Mouse (Mus musculus) CH12.LX (cell line): ENCODE data around the gene Rhpn2. TPM values are rescaled to one million over a fixed set of nuclear protein-coding genes. Genes with fewer than 3 reads are reported as not detected.

Experiments used
- DNase-seq: peaks from one replicate; pipeline ENCODE4 v3.0.0-alpha.2; 2013; ENCODE audit errors: extremely low read depth
- H3K27ac ChIP-seq: 2 replicates; pipeline ENCODE4 v1.5.1; 2012; ENCODE audit warnings: low read depth, mild to moderate bottlenecking, control low read depth, moderate library complexity; ENCODE audit not compliant: insufficient read depth
- H3K27me3 ChIP-seq: replicated peaks from 2 replicates; pipeline ENCODE3; 2012; ENCODE audit warnings: inconsistent platforms
- H3K36me3 ChIP-seq, 2 experiments: replicated peaks in 1 of 2; 2 replicates each; pipeline versions ENCODE3 to v1.6.1; 2012; ENCODE audit warnings: inconsistent platforms in 1 of 2, low read length in 1 of 2, mild to moderate bottlenecking in 1 of 2, mixed read lengths in 1 of 2, moderate library complexity in 1 of 2; ENCODE audit not compliant: control insufficient read depth in 1 of 2, insufficient read depth in 1 of 2
- H3K4me1 ChIP-seq, 2 experiments: 2 replicates each; pipeline ENCODE4 v1.6.1; 2012; ENCODE audit warnings: inconsistent platforms in 1 of 2, moderate library complexity in 1 of 2; ENCODE audit not compliant: insufficient read depth in 2 of 2, control insufficient read depth in 1 of 2
- H3K4me2 ChIP-seq: 2 replicates; pipeline ENCODE4 v1.6.1; 2012; ENCODE audit warnings: low read depth, mild to moderate bottlenecking, control low read depth; ENCODE audit not compliant: poor library complexity, insufficient read depth, severe bottlenecking
- H3K4me3 ChIP-seq, 3 experiments: fragments of 150-350 bp in 1 of 3; sonication (generic) in 1 of 3; replicated peaks in 1 of 3; 2 replicates each; pipeline versions ENCODE3 to v1.5.1; 2011 to 2012; ENCODE audit warnings: low read depth in 2 of 3, low read length in 2 of 3, mild to moderate bottlenecking in 2 of 3, moderate library complexity in 2 of 3, control low read depth in 1 of 3, improper control_type of control experiment in 1 of 3, inconsistent platforms in 1 of 3, mixed read lengths in 1 of 3; ENCODE audit not compliant: poor library complexity in 1 of 3
- H3K79me2 ChIP-seq: replicated peaks from 2 replicates; pipeline ENCODE4 v1.6.1; 2012; ENCODE audit warnings: mild to moderate bottlenecking, moderate library complexity; ENCODE audit not compliant: control insufficient read depth, poor library complexity, insufficient read depth, severe bottlenecking; ENCODE audit errors: extremely low read depth
- H3K9ac ChIP-seq: 2 replicates; pipeline ENCODE4 v1.6.1; 2012; ENCODE audit warnings: low read depth, mild to moderate bottlenecking, control low read depth, moderate library complexity; ENCODE audit not compliant: insufficient read depth
- H3K9me3 ChIP-seq: replicated peaks from 2 replicates; pipeline ENCODE3; 2012; ENCODE audit warnings: low read length, inconsistent platforms, mixed read lengths
- BHLHE40 ChIP-seq: IDR thresholded peaks from 2 replicates; pipeline ENCODE4 v1.6.1; 2011; ENCODE audit warnings: mild to moderate bottlenecking, low read depth, low read length, improper control_type of control experiment
- CHD1 ChIP-seq: IDR thresholded peaks from 2 replicates; pipeline ENCODE4 v1.6.1; 2012; ENCODE audit warnings: low read depth, low read length, improper control_type of control experiment, inconsistent platforms
- CHD2 ChIP-seq: IDR thresholded peaks from 2 replicates; pipeline ENCODE4 v1.6.1; 2011; ENCODE audit warnings: low read length, improper control_type of control experiment
- CTCF ChIP-seq, 2 experiments: IDR thresholded peaks in 1 of 2; conservative IDR thresholded peaks in 1 of 2; 2 replicates each; pipeline ENCODE4 v1.5.1; 2011 to 2012; ENCODE audit warnings: low read depth in 2 of 2, low read length in 2 of 2, improper control_type of control experiment in 1 of 2, inconsistent platforms in 1 of 2, mild to moderate bottlenecking in 1 of 2, moderate library complexity in 1 of 2
- ELF1 ChIP-seq: IDR thresholded peaks from 2 replicates; pipeline ENCODE4 v1.6.1; 2014; ENCODE audit warnings: low read depth, mild to moderate bottlenecking, inconsistent platforms, low read length, improper control_type of control experiment
- ETS1 ChIP-seq: conservative IDR thresholded peaks from 2 replicates; pipeline ENCODE4 v1.6.1; 2012; ENCODE audit warnings: low read depth, mild to moderate bottlenecking, inconsistent platforms, low read length, improper control_type of control experiment, moderate library complexity
- IRF4 ChIP-seq: IDR thresholded peaks from 2 replicates; pipeline ENCODE4 v1.6.1; 2014; ENCODE audit warnings: low read depth, mild to moderate bottlenecking, inconsistent platforms, low read length, improper control_type of control experiment
- JUN ChIP-seq: IDR thresholded peaks from 2 replicates; pipeline ENCODE4 v1.6.1; 2011; ENCODE audit warnings: low read depth, mild to moderate bottlenecking, low read length, improper control_type of control experiment, moderate library complexity; ENCODE audit not compliant: insufficient read depth
- KAT2A ChIP-seq: IDR thresholded peaks from 2 replicates; pipeline ENCODE4 v1.6.1; 2012; ENCODE audit warnings: low read length, improper control_type of control experiment, inconsistent platforms; ENCODE audit not compliant: insufficient replicate concordance
- MAX ChIP-seq: IDR thresholded peaks from 2 replicates; pipeline ENCODE4 v1.6.1; 2011; ENCODE audit warnings: low read length, improper control_type of control experiment
- MEF2A ChIP-seq: IDR thresholded peaks from 2 replicates; pipeline ENCODE4 v1.6.1; 2014; ENCODE audit warnings: low read depth, mild to moderate bottlenecking, inconsistent platforms, low read length, improper control_type of control experiment, borderline replicate concordance
- MXI1 ChIP-seq: IDR thresholded peaks from 2 replicates; pipeline ENCODE4 v1.6.1; 2011; ENCODE audit warnings: mild to moderate bottlenecking, low read depth, low read length, improper control_type of control experiment
- MYC ChIP-seq: IDR thresholded peaks from 2 replicates; pipeline ENCODE4 v1.6.1; 2011; ENCODE audit warnings: low read depth, mild to moderate bottlenecking, improper control_type of control experiment, low read length
- NELFE ChIP-seq: IDR thresholded peaks from 2 replicates; pipeline ENCODE4 v1.6.1; 2011; ENCODE audit warnings: low read depth, low read length, improper control_type of control experiment
- NRF1 ChIP-seq: IDR thresholded peaks from 2 replicates; pipeline ENCODE4 v1.6.1; 2014; ENCODE audit warnings: low read depth, mild to moderate bottlenecking, inconsistent platforms, low read length, improper control_type of control experiment, moderate library complexity
- PAX5 ChIP-seq: IDR thresholded peaks from 2 replicates; pipeline ENCODE4 v1.6.1; 2012; ENCODE audit warnings: low read length, inconsistent platforms, mixed read lengths
- POLR2AphosphoS2 ChIP-seq: IDR thresholded peaks from 2 replicates; pipeline ENCODE4 v1.6.1; 2011; ENCODE audit warnings: low read depth, low read length, improper control_type of control experiment
- RAD21 ChIP-seq: IDR thresholded peaks from 2 replicates; pipeline ENCODE4 v1.6.1; 2011; ENCODE audit warnings: low read depth, mild to moderate bottlenecking, low read length, improper control_type of control experiment, moderate library complexity
- SIN3A ChIP-seq: IDR thresholded peaks from 2 replicates; pipeline ENCODE4 v1.6.1; 2012; ENCODE audit warnings: low read length, improper control_type of control experiment, inconsistent platforms
- SMC3 ChIP-seq: IDR thresholded peaks from 2 replicates; pipeline ENCODE4 v1.6.1; 2011; ENCODE audit warnings: low read depth, low read length, improper control_type of control experiment
- TCF12 ChIP-seq: IDR thresholded peaks from 2 replicates; pipeline ENCODE4 v1.6.1; 2014; ENCODE audit warnings: low read depth, mild to moderate bottlenecking, inconsistent platforms, low read length, improper control_type of control experiment
- USF1 ChIP-seq: IDR thresholded peaks from 2 replicates; pipeline ENCODE4 v1.6.1; 2014; ENCODE audit warnings: low read depth, mild to moderate bottlenecking, inconsistent platforms, low read length, improper control_type of control experiment
- USF2 ChIP-seq: conservative IDR thresholded peaks from 2 replicates; pipeline ENCODE4 v1.6.1; 2011; ENCODE audit warnings: low read depth, low read length, improper control_type of control experiment
- ZNF384 ChIP-seq: IDR thresholded peaks from 2 replicates; pipeline ENCODE4 v1.6.1; 2012; ENCODE audit warnings: low read depth, low read length, improper control_type of control experiment, inconsistent platforms
- dilution Hi-C: fragments of 300-500 bp; cut with MboI; formaldehyde crosslinking; loops from 2 replicates; pipeline ENCODE4 v1.14.3; 2020; ENCODE audit warnings: low sequenced_read_pairs; ENCODE audit not compliant: extremely low pct_unique_long_range_greater_than_20kb, extremely low pct_ligation_motif_present
- in situ Hi-C: fragments of 300-500 bp; cut with MboI; formaldehyde crosslinking; loops from 3 replicates; pipeline ENCODE4 v1.14.3; 2019; ENCODE audit warnings: low sequenced_read_pairs, low pct_ligation_motif_present, low pct_unique_long_range_greater_than_20kb, mixed read lengths
- polyA plus RNA-seq: library from polyadenylated mRNA; unstranded; fragments of >175 nt; gene quantifications from 2 replicates; pipeline ENCODE4 v1.2.1, GENCODE M21; 2012; ENCODE audit warnings: low read depth; ENCODE audit not compliant: insufficient read length
- total RNA-seq, 2 experiments: library from RNA; depleted of rRNA; stranded (reverse); fragments of 300-350 nt in 1 of 2; fragments of >200 nt in 1 of 2; gene quantifications; 2 replicates each; pipeline ENCODE4 v1.2.3; 2012 to 2014

Rhpn2 gene
- total and polyA plus RNA-seq, 3 experiments: 0.13 to 0.63 (median 0.17) TPM

GRCm38 (mm10) chr7:35349022-35349421 lies 15.1 kb downstream of the Rhpn2 start:
- peaks cover 19% of the 10 kb centered on the region for H3K27me3 ChIP-seq
- H3K27ac ChIP-seq: no peak overlapping the region
- H3K9me3 ChIP-seq: peaks cover 4% of the 10 kb centered on the region
- H3K4me1 ChIP-seq: no peaks in the 10 kb centered on the region
- in situ Hi-C loops (no loop called here), dilution Hi-C loops (no loop called here)
- no peak overlapping the region for H3K9ac ChIP-seq
- H3K36me3 ChIP-seq: no peaks in the 10 kb centered on the region
- TF ChIP-seq MXI1 (no peak), MEF2A (no peak), JUN (no peak), RAD21 (no peak), NELFE (no peak), TCF12 (no peak), ZNF384 (no peak)
- DNase-seq: no peak
- H3K79me2 ChIP-seq: no peaks in the 10 kb centered on the region
- H3K4me3 ChIP-seq: no peak overlapping the region
- no peak overlapping the region for H3K4me2 ChIP-seq

DNA sequence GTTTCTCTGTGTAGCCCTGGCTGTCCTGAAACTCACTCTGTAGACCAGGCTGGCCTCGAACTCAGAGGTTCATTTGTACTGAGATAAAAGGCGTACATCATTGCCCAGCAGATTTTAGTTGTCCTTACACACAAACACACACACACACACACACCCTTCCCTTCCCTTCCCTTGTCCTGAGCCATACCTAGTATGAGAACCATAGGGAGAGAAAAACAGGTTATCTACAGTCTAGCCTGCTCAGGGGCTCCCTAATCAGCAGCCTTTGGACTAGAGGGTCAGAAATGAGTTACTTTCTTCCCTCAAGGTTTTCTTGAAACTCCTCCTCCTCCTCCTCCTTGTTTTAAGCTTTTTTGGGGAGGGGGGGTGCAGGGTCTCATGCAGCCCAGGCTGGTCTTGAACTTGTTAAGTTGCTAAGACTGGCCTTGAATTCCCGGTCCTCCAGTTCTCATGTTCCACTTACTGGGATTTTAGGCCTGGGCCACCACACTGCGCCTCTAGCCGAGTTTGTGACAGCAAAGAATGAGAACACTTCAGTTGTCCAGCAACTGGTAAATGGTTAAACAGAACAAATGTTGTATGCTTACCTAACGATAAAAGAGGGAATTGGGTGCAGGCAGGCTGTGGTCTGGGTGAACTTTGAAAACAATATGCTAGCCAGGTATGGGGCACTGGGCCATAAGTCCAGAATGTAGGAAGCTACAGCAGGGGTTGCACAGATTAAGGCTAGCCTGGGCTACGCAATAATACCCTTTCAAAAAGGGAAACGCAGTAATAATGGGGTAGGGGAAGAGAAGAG lies 16.1 kb downstream of the Rhpn2 start:
- no peaks in the 10 kb centered on the region for H3K36me3 ChIP-seq
- H3K79me2 ChIP-seq: no peaks in the 10 kb centered on the region
- H3K4me2 ChIP-seq: no peak overlapping the region
- H3K4me1 ChIP-seq: no peaks in the 10 kb centered on the region
- TF ChIP-seq CTCF (conservative IDR thresholded peaks at IDR 0.05 in 1 of 2, IDR thresholded peaks at IDR 0.05 in 1 of 2; ENCODE audit: low read depth in 2 of 2, low read length in 2 of 2) (no peak), CHD1 (no peak), NRF1 (no peak), KAT2A (no peak), ETS1 (no peak), ELF1 (no peak), IRF4 (no peak), MXI1 (no peak), USF2 (no peak), PAX5 (no peak), MEF2A (no peak), SIN3A (no peak), BHLHE40 (no peak), SMC3 (no peak), USF1 (no peak), NELFE (no peak), CHD2 (no peak), MAX (no peak), POLR2AphosphoS2 (no peak), MYC (no peak)
- TF ChIP-seq, all 38 proteins: peak for 0
- DNase-seq: no peak
- Histone ChIP-seq H3K4me3 (no peak overlapping the region), H3K9ac (no peak overlapping the region), H3K9me3 (peaks cover 4% of the 10 kb centered on the region), H3K27ac (no peak overlapping the region), H3K27me3 (peaks cover 19% of the 10 kb centered on the region)
- in situ Hi-C loops (no loop called here), dilution Hi-C loops (no loop called here)
